Mouse (Mus musculus): Measurements from ENCODE around the gene Rpf2. TPM values are rescaled to one million over a fixed set of nuclear protein-coding genes. Genes with fewer than 3 reads are reported as not detected.

Rpf2 gene
- polyA plus RNA-seq, 1 experiment from 2014 or later: 35.5 TPM

DNA sequence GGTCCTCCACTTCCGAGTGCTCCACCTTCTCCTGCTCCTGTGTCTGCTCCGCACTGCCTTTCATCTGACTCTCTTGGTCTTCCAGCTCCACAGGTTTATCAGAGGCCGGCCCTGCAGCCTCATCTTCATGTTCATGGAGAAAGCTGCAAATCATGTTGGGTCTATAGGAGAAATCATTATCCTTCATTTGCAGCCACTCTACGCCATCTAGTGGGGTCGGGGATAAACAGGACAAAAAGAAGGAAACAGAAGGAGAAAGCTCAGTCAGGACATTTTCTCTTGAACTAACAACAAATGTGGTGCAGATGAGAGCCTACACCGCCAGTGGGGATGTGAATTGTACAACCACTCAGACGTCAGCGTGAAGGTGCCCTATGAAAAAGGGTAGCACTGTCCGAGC is 2.8 kb upstream of the Rpf2 start:
- Histone ChIP-seq H3K4me1 (replicated peaks) (no peaks in the 10 kb centered on the region), H3K27me3 (no peaks in the 10 kb centered on the region), H3K9me3 (replicated peaks) (no peaks in the 10 kb centered on the region), H3K27ac (no peak overlapping the region), H3K9ac (no peak overlapping the region), H3K4me3 (no peak overlapping the region), H3K4me2 (no peak overlapping the region), H3K36me3 (peaks cover 48% of the 10 kb centered on the region)
- ATAC-seq (replicated peaks; ENCODE audit: insufficient number of reproducible peaks, insufficient read depth, low FRiP score, low read depth): no peak
- WGBS: 85% methylated on average over 9 of the region's 9 CpGs

GRCm38 (mm10) chr10:40247166-40247716 is 405 bp upstream of the Rpf2 start:
- ATAC-seq (replicated peaks; ENCODE audit: insufficient number of reproducible peaks, insufficient read depth, low FRiP score, low read depth): no peak
- H3K27ac ChIP-seq: peak overlapping the region; percentile 74; the same call in 1 of the 2 replicates
- no peaks in the 10 kb centered on the region for H3K9me3 ChIP-seq (replicated peaks)
- H3K36me3 ChIP-seq: peaks cover 46% of the 10 kb centered on the region
- peak overlapping the region; percentile 79 for H3K4me2 ChIP-seq
- no peaks in the 10 kb centered on the region for H3K4me1 ChIP-seq (replicated peaks)
- H3K4me3 ChIP-seq: peak overlapping the region; percentile 80
- H3K27me3 ChIP-seq: no peaks in the 10 kb centered on the region
- no peak overlapping the region for H3K9ac ChIP-seq
- WGBS: 28% methylated on average over 11 of the region's 11 CpGs

GRCm38 (mm10) chr10:40237826-40238225 is 9.0 kb downstream of the Rpf2 start:
- no peak overlapping the region for H3K27ac ChIP-seq
- WGBS: 94% methylated on average over 5 of the region's 5 CpGs
- peaks cover 28% of the 10 kb centered on the region for H3K36me3 ChIP-seq
- H3K4me3 ChIP-seq: no peak overlapping the region
- H3K4me1 ChIP-seq (replicated peaks): no peaks in the 10 kb centered on the region
- H3K9me3 ChIP-seq (replicated peaks): no peaks in the 10 kb centered on the region
- ATAC-seq (replicated peaks; ENCODE audit: insufficient number of reproducible peaks, insufficient read depth, low FRiP score, low read depth): no peak
- H3K27me3 ChIP-seq: no peaks in the 10 kb centered on the region
- H3K9ac ChIP-seq: no peak overlapping the region
- H3K4me2 ChIP-seq: no peak overlapping the region

GRCm38 (mm10) chr10:40233241-40233640 is 13.6 kb downstream of the Rpf2 start:
- no peaks in the 10 kb centered on the region for H3K27me3 ChIP-seq
- H3K27ac ChIP-seq: no peak overlapping the region
- no peaks in the 10 kb centered on the region for H3K4me1 ChIP-seq (replicated peaks)
- no peaks in the 10 kb centered on the region for H3K9me3 ChIP-seq (replicated peaks)
- H3K36me3 ChIP-seq: peaks cover 44% of the 10 kb centered on the region
- no peak overlapping the region for H3K4me3 ChIP-seq
- no peak overlapping the region for H3K9ac ChIP-seq
- 89% methylated on average over 3 of the region's 3 CpGs for WGBS
- no peak overlapping the region for H3K4me2 ChIP-seq
- ATAC-seq (replicated peaks; ENCODE audit: insufficient number of reproducible peaks, insufficient read depth, low FRiP score, low read depth): no peak

DNA sequence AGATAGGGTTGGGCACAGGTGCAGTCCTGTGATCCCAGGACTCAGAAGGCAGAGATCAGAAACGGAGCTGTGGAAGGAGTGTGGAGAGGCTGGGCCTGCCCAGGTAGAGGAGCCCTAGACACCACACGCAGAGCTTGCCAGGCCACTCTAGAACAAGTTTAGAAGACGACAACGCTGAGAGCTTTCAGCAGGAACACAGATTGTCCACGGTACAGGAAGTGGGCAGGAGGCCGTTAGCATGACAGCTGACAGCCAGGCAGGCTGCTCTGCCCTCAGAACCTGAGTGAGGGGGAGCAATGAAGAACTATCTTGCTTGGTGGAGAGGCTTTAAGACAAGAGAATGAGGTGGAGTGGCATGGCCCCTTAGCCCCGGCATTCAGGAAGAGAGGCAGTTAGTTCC is 14.4 kb downstream of the Rpf2 start:
- Histone ChIP-seq H3K27me3 (no peaks in the 10 kb centered on the region), H3K4me2 (no peak overlapping the region), H3K9ac (no peak overlapping the region), H3K9me3 (replicated peaks) (no peaks in the 10 kb centered on the region), H3K4me3 (no peak overlapping the region), H3K27ac (no peak overlapping the region), H3K36me3 (peaks cover 44% of the 10 kb centered on the region), H3K4me1 (replicated peaks) (no peaks in the 10 kb centered on the region)
- 53% methylated on average over 7 of the region's 7 CpGs for WGBS
- ATAC-seq (replicated peaks; ENCODE audit: insufficient number of reproducible peaks, insufficient read depth, low FRiP score, low read depth): no peak

DNA sequence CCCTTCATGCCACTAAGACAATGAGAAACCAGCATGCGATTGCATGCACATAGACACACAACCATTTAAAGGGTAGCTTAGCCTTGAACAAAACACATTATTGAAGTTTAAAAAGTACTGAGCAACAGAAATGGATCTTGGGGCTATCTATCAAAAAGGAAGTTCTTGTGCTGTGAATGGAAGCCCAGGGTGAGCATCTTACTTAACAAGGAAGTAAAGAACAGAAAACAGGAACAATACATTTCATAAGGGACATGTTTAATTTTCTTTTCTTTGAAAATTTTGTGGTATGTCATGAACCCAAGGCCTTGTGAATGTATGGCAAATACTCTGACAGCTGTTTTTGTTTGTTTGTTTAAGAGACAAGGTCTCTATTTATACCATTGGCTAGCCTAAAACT is 17.1 kb downstream of the Rpf2 start:
- no peaks in the 10 kb centered on the region for H3K9me3 ChIP-seq (replicated peaks)
- ATAC-seq (replicated peaks; ENCODE audit: insufficient number of reproducible peaks, insufficient read depth, low FRiP score, low read depth): no peak
- H3K36me3 ChIP-seq: peaks cover 54% of the 10 kb centered on the region
- H3K4me3 ChIP-seq: no peak overlapping the region
- no peak overlapping the region for H3K27ac ChIP-seq
- 88% methylated on average over 1 of the region's 1 CpGs for WGBS
- no peak overlapping the region for H3K9ac ChIP-seq
- no peaks in the 10 kb centered on the region for H3K27me3 ChIP-seq
- no peak overlapping the region for H3K4me2 ChIP-seq
- no peaks in the 10 kb centered on the region for H3K4me1 ChIP-seq (replicated peaks)

GRCm38 (mm10) chr10:40227660-40228303 is 19.1 kb downstream of the Rpf2 start:
- no peak overlapping the region for H3K4me2 ChIP-seq
- ATAC-seq (replicated peaks; ENCODE audit: insufficient number of reproducible peaks, insufficient read depth, low FRiP score, low read depth): no peak
- H3K4me3 ChIP-seq: no peak overlapping the region
- H3K27me3 ChIP-seq: no peaks in the 10 kb centered on the region
- peaks cover 59% of the 10 kb centered on the region for H3K36me3 ChIP-seq
- H3K9ac ChIP-seq: no peak overlapping the region
- H3K27ac ChIP-seq: no peak overlapping the region
- no peaks in the 10 kb centered on the region for H3K9me3 ChIP-seq (replicated peaks)
- WGBS: 75% methylated on average over 4 of the region's 4 CpGs
- no peaks in the 10 kb centered on the region for H3K4me1 ChIP-seq (replicated peaks)

DNA sequence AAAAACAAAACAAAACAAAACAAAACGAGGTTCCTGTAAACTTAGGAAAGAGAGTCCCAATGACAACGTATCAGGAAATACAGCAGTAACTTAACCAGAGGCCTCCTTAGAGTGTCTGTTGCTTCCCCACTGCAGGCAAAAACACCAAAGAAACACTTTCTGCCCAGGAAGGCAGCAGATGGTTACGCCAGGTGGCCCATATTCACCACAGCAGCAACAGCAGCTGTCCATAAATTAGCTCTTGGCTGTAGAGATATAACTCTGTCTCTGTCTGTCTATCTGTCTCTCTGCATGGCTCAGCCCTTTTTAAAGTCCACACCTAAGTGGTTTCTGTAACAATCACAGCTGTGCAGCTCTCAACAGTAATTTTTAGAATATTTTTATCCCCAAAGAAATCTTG is 28.0 kb downstream of the Rpf2 start:
- 74% methylated on average over 3 of the region's 3 CpGs for WGBS
- no peak for ATAC-seq (replicated peaks; ENCODE audit: insufficient number of reproducible peaks, insufficient read depth, low FRiP score, low read depth)
- Histone ChIP-seq H3K27me3 (no peaks in the 10 kb centered on the region), H3K4me1 (replicated peaks) (no peaks in the 10 kb centered on the region), H3K4me2 (no peak overlapping the region), H3K9ac (no peak overlapping the region), H3K4me3 (no peak overlapping the region), H3K36me3 (peaks cover 23% of the 10 kb centered on the region), H3K9me3 (replicated peaks) (no peaks in the 10 kb centered on the region), H3K27ac (no peak overlapping the region)

DNA sequence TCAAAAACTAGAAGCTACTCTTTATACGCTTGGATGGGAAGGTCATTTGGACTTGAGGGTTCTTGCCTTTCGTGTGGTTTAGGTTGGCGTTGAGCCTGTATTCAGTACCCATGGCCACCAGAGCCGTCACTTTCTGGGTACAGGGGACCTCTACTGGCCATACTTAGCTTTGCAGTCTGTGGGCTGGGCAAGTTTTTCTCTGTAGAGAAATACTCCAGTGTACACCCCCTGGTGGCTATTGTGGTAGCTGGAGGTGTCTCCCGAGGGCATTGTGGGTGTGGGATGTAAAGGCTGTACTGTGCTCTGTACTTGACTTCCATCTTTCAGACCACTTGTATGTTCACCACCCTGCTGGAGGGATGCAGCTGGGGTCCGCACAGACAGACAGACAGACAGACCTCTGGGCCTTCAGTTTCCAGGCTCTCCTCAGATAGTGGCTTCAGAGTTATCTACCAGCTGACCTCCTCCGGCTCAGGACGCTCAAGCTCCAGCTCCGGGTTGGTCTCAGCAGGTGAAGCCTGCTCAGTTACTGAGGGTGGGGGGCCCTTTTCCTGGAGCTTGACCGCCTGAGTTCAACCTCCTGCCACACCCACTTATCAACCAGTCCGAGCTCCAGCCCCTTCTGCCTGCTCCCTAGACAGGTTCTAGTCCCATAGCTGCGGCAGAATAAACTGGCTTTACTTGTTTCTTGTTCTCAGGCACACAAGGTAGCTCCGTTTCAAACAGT is 34.2 kb downstream of the Rpf2 start:
- Histone ChIP-seq H3K9me3 (replicated peaks) (no peaks in the 10 kb centered on the region), H3K27ac (no peak overlapping the region), H3K36me3 (no peaks in the 10 kb centered on the region), H3K4me1 (replicated peaks) (no peaks in the 10 kb centered on the region), H3K9ac (no peak overlapping the region), H3K4me3 (no peak overlapping the region), H3K27me3 (no peaks in the 10 kb centered on the region), H3K4me2 (peak overlapping the region; percentile 31; the same call in 1 of the 2 replicates)
- 30% methylated on average over 13 of the region's 13 CpGs for WGBS
- ATAC-seq (replicated peaks; ENCODE audit: insufficient number of reproducible peaks, insufficient read depth, low FRiP score, low read depth): peak; percentile 86

- 76% methylated on average over 6 of the region's 6 CpGs for WGBS
- H3K9me3 ChIP-seq (replicated peaks): no peaks in the 10 kb centered on the region
- H3K9ac ChIP-seq: no peak overlapping the region
- H3K4me2 ChIP-seq: no peak overlapping the region
- no peak overlapping the region for H3K4me3 ChIP-seq
- no peaks in the 10 kb centered on the region for H3K36me3 ChIP-seq
- H3K27ac ChIP-seq: no peak overlapping the region
- H3K4me1 ChIP-seq (replicated peaks): no peaks in the 10 kb centered on the region
- ATAC-seq (replicated peaks; ENCODE audit: insufficient number of reproducible peaks, insufficient read depth, low FRiP score, low read depth): no peak
- 0 out of 2 replicates have a peak, but pooled peaks cover 3% of the 10 kb centered on the region for H3K27me3 ChIP-seq
Observed at GRCm38 (mm10) chr10:40195001-40195400, 51.8 kb downstream of the Rpf2 start.

- peak overlapping the region; percentile 12 for H3K4me3 ChIP-seq
Observed at GRCm38 (mm10) chr10:40192010-40192935, 54.6 kb downstream of the Rpf2 start.

More at GRCm38 (mm10) chr10:40192010-40192935, 54.6 kb downstream of the Rpf2 start:
- no peak; the same call in 1 of the 2 replicates for ATAC-seq (replicated peaks; ENCODE audit: insufficient number of reproducible peaks, insufficient read depth, low FRiP score, low read depth)
- H3K27me3 ChIP-seq: 0 out of 2 replicates have a peak, but pooled peaks cover 3% of the 10 kb centered on the region
- 42% methylated on average over 18 of the region's 18 CpGs for WGBS
- H3K9ac ChIP-seq: no peak overlapping the region
- H3K36me3 ChIP-seq: no peaks in the 10 kb centered on the region
- no peaks in the 10 kb centered on the region for H3K9me3 ChIP-seq (replicated peaks)
- peak overlapping the region; percentile 48 for H3K4me2 ChIP-seq
- H3K4me1 ChIP-seq (replicated peaks): no peaks in the 10 kb centered on the region
- no peak overlapping the region for H3K27ac ChIP-seq

All from heart, embryonic 15.5 days (tissue).